Mouse (Mus musculus) frontal cortex, postnatal 25 days (tissue): ENCODE measurements at regions not wholly inside any gene's neighbourhood (a gene's known extent, or its start where the extent isn't known, plus 50 kb on each side); places are given as distances from the start of the nearest gene placed in this dataset.

ENCODE experiments used
- DNase-seq, 2 experiments: peaks; one replicate each; pipeline ENCODE4 v3.0.0; 2022; ENCODE audit warnings: low spot score in 2 of 2

DNA sequence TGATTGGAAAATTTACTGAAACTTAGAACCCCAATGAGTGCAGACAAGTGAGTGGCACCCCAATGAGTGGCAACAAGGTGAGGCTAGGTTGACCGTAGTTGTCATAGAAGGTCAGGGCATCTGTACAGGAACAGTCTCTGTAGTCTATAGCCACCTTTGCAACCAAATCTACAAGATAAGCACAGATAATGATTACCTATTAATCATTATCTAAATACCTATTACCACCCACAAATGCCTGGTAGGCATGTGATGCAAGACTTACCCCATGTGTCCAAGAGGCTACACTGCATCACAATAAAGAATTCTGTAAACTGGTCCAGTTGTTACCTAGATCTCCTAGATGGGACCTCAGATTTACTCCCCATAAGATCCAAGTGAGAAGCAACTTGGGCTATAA lies 778.7 kb downstream of the Cntnap5b start:
- no peak for DNase-seq

- DNase-seq = peak; percentile 7 to 10
These were observed 784.4 kb downstream of the Cntnap5b start for GRCm38 (mm10) chr1:100556937-100557336.
